Mouse (Mus musculus) adrenal gland, adult (tissue): ENCODE measurements around the gene Kcnk10.

Source experiments
- DNase-seq, 2 experiments: peaks; one replicate each; pipeline ENCODE4 v3.0.0; 2022 to 2023; ENCODE audit warnings: low spot score in 1 of 2; ENCODE audit not compliant: inconsistent age in 2 of 2

The Kcnk10 gene

DNA sequence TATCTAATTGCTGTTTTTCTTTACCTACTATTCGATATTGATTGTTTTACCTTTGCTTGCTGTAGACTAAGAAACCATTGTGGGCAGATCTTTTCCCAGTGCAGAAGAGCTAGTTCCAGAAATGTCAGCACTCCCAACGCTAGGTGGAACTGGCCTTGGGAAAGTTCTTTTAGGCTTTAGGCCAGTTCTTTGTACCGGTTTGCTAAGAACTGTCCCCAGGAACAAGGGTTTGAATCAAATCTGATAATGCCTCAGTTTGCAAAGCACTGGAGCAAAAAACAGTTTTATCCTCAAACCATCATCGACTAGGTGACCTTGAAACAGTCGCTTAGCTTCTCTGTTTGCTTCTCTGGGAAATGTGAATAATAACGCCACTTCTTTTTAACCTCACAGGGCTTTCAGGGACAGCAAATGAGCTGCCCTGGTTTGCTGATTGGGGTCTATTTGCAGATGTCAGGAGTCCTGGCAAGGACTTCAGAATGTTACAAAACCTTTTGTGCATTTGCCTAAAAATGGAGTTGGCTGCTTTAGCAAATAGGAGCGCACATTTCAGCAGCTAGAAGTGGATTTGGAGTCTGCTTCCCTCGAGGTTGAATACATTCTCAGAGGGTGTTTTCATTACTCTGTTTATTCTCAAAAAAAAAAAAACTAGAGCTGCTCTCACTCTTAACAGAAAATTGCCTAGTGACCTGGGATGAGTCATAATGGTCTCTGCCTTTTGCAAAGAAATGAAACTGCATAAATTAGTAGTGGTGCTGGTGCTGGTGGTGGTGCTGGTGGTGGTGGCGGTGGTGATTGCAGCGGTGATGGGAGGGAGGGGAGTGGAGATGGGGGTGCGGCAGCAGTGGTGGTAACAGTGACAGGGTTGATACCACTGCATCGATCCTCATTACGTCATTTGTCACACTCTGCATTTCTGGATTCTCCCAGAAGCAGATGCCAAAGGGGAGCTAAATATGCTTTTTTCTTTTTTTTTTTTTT lies 53.5 kb downstream of the Kcnk10 start:
- DNase-seq: peak; percentile 13 to 59

DNA sequence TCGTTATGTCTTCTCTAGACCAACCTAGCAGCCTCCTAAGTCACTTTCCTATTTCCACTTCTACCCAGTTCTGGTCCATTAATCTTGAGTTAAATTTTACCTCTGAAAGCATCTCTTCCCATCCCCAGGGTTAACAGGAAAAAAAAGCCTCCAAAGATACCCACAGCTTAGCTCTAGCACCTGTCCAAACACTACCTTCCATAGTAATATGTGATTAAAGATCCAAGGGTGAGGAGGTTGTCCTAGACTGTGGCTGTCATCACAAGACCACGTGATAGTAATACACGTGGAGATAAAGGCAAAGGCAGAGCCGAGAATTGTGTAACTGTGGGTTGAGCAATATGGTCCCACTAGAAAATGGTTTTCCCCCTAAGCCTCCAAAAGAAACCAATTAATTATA lies 56.8 kb downstream of the Kcnk10 start:
- no peak for DNase-seq

DNA sequence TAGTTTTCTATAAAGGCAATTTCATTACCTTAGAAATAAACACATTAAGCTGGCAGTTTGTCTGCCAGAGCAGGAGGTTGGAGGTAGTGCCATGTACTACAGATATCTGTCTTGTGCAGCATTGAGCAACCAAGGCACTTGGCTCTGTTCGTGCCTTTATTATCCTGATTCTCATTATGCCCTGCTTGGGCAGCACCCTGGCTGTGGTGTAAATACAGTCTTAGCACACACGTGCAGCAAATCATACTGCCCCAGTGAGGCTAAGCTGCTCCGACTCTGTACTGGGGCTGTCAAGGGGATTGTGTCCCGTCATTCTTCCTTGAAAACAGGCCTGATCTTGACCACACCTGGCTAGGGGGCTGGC lies 57.6 kb downstream of the Kcnk10 start:
- DNase-seq: no peak

DNA sequence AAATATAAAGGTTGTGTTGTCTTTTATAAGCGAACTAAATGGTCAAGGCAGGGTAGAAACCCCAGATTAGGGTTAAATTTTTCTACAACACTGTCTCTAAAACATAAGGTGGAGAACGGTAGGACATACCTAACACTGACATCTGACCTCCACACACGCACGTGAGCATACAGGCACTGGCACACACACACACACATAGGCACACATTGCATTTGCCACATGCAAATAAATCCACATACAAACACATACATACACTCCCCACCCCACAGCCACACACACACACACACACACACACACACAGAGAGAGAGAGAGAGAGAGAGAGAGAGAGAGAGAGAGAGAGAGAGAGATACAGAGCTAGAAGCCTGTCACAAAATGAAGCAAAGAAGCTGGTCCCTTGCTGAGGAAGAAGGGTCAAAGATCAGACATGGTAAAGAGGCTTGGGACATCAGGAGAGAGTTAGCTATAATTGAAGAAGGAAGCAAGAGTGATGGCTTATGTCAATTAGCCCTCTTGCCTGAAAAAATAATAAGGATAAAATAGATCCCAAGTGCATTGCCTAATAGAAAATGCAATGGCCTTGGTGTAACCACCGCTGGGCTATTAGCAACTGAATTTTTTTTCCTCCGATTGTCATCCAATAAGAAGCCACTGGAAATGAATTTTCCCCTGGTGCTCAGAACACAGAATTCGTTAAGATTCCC lies 58.1 kb downstream of the Kcnk10 start:
- no peak for DNase-seq

DNA sequence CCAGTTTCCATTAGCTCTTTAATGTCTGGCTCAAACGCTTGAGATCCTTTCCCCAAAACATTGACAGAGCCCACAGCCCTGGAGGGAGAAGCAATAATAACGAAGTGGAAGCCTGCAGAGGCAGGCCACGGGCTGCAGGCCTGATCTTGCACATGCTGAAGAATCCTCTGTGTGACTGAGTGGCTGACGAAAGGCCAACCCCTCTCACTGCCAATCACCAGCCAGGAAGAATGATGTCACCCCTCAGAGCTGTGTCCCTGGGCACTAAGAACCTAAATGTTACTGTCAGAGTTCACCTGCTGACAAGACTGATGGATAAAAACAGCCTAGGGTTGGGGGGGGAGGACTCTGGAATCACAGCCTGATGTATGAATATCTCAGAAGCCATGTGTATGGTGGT lies 72.5 kb downstream of the Kcnk10 start:
- no peak for DNase-seq

DNA sequence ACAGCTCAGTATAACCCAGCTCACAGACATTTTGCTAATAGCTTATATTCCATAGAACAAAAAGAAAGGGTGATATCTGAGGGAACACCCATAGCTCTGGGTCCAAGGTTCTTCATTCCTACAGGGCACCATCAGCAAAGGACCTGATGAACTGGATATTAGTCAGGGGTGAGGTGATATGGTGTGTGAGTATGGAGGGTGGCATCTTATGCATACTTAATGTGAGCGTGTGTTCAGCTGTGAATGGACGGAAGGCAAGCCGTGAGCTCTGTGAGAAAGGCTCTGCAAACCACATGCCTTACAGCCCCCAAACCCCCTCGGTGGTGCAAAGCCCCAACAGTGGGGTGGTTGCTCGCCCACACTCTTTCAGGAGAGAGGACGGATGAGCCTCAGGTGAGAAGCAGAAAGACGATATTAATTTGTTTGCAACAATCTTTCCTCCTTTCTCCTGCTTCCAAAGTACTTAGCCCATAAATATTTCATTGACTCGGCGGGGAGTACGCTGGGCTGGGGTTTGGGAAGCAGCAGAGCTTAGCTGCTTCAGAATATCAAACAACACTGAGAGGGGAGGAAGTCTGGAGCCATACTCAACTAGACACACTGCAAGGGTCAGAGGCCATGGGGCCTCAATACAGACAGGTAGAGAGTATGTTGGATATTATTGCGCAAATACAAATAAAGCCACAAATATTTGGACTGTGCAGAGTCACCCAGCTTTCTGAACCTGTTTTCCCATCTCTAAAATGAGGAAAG lies 76.4 kb downstream of the Kcnk10 start:
- no peak for DNase-seq

DNA sequence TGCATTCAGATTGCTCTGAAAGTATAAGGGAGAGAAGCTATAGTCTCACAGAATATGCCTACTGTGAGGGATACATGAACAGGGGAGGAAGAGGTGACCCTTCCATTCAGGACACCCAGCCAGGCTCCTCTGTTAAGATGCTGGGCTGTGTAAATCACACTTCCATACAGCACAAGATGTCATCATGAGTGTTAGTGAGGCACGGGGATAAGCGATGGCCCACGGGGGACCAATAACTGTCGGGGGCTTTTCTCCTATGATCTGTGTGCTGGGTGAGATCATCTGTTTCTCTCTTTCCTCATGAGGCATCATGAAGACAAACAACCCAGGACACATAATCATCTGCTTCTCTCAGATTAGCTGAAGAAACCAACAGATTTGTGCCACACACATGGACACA lies 77.1 kb downstream of the Kcnk10 start:
- no peak for DNase-seq

DNA sequence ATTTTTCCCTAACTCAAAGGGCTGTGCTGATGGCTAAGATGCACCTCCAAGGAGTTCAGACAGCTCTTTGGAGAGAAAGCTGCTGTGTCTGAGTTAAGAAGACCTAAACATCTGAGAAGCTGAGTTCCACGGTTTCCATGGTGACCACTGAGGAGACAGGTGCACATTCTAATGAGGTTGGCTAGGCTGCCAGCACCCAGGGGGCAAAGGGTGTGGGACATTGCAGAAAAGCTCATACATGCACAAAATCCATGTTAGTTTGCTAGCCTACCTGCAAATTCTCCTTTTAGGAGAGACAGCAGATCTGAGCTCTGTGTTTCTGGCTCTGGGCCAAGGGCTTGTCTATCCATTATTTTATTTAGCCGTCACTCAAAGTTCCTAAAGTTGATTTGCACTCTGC lies 96.7 kb downstream of the Kcnk10 start:
- DNase-seq: no peak

DNA sequence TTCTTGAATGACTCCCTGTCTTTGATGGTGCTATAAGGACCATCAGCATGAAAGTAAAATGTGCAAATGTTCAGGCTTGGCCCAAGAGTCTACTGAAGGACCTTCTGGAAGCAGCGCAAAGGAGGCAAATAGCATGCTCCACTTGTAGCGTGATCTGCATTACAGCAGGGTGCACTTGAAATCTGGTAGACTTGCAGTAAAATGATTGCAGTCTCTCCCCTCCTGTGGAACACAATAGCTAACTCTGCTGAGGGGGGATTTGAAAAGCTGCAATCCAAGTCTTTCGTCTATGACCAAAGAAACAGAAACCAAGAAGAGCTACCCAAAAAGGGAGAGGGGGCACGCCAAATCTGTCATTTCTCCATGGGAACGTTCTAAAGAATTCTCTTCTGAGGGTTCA lies 97.1 kb downstream of the Kcnk10 start:
- DNase-seq: no peak

DNA sequence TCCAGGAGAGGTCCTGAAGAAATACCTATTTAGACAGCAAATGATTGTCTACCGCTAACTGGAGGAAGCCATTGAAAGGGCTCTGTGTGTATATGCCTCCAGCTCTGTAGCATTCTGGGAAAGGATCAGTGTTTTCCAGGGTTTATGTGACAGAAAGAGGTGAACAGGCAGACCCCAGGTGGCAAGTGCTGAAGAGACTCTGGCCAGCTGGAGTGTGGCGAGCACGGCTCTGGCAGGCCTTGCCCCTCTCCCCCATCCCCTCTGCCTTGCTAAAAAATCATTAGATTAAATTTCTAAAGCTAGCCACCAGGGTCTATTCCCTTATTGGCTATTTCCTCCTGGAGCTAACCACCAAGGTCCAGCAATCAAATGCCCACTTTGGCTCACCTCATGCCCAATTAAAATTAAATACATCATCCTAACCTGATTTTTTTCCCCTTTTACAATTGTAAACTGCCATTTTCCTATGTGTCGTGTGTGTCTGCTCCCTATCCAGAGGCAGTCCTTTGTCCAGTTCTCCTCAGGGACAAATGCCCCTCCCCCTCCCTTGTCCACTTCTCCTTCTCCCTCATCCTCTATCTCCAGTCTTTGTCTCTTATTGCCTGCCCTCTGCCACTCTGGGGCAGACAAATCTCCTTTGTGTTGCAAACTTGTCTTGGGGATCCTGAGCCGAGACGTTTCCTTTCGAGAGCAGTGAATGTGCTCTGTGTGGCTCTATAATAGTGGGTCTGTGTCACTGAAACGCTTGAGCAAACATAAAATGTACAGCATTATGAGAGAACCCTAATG lies 100.2 kb downstream of the Kcnk10 start:
- no peak for DNase-seq

DNA sequence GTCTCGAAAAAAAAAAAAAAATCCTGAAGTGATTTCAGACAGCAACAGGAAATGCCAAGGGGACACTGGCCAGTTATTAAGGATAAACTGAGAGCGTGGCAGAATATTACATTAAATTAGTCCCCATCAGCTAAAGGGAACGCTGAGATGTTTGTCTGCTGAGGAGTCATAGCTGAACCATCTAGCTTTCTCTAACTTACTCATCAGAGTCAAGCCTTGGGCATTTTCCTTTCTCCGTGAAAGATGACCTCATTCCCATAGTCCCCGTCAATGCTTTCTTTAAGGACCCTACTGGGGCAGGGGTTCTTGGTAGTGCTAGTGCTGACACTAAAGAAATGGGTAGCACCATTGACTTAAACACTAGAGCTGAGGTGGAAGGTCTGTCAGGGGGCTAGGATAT lies 106.9 kb downstream of the Kcnk10 start:
- no peak for DNase-seq

DNA sequence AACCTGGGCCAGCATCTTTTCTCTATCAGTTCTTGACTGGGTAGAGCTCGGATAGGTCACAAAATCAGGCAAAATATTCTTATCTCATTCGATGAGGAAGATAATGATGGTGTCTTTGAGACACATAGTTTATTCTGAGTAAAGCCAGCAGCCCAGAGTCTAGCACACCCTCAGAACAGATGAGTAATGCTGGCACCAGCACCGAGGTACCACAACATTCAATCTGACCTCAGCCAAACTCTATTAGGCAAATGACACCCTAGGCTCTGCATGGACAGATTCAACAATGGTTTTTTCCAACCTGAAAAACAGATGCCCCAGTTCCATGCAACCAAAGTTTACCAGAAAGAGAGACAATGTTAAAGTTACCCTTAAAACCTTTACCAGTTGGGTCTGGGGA lies 108.0 kb downstream of the Kcnk10 start:
- DNase-seq: no peak

DNA sequence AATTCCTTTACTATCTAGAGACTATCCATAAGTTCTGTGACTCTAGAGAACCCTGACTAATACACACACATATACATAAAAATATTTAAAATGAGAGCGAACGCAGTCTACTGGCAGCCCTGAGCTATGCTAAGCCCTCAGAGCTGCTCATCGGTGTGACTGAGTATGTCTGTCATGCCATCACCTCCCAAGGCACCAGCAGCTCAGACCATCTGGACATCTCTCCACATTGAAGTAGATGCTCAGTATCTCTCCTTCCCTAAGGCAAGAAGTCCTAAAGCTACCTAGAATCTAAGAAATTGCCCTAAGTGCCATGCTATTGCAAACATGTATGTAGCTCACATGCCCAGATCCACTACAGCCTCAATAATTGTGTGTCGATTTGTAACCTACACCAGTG lies 110.3 kb downstream of the Kcnk10 start:
- DNase-seq: no peak

DNA sequence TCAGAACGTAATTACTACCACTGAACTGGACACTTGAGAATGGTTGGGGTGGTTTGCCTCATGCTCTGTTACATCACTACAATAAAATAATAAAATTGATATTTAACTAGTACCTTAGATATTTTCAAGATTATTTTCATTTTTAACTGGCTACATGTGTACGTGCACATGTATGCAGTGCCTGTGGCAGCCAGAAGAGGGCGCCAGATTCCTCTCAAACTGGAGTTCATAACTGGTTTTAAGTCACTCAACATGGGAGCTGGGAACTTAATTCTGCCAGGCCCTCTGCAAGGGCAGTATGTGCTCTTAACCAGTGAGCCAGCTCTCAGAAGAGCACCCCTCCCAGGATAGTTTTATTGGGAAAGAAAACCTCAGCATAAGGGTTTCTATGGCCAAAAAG lies 118.2 kb downstream of the Kcnk10 start:
- peak in 1 of 2 experiments; percentile 41 for DNase-seq

DNA sequence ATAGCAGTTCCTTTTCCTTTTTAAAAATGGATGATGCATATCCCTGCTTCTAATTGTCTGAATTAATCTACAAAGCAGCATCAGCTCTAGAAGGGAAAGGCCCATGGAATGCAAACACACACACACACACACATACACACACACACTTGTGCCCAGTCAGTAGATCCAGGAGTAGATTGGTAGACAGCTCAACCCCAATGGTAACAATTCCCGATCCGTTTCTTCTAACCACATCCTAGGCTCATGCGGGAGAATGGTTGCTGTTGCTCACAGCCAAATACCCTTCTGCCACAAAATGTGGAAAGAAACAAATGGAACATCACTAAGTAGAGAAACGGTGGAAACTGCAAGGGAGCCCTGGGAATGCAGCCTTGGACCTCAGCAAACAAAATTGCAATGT lies 119.2 kb downstream of the Kcnk10 start:
- no peak for DNase-seq

DNA sequence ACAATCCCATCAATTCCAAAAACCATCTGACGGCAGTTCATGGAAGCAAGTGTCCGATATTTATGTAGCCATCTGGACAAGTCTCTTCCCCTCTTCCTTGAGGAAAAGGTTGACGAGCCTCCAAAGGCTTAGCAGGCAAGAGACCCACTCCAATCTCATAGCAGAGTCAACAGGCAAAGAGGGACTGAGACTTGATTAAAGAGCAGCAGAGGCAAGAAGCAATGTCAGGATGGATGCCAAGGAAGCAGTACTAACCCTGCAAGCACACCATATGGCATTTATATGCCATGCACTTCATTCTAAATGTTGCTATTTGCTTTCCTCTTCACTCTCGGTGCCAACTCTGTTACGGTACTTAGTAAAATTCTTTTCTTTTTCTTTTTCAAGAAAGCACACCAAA lies 119.6 kb downstream of the Kcnk10 start:
- no peak for DNase-seq

DNA sequence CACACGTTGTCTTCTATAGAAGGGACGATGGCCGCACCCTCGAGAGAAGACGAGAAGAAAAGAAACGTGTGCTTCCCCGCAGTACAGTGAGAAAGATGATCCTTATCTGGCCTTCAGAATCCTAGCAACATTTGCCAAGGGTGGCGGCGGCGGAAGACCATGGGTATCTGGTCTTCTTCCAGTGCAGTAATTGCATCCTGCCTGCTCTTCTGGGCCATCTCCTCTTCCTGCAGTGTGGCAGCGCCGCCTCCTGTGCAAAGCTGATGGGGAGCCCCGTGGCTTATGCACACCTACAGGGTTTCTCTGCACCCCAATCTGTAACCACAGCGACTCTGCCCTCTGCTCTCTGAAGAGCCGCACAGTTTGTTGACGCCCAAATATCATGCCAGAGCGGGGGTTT lies 124.9 kb downstream of the Kcnk10 start:
- no peak for DNase-seq

DNA sequence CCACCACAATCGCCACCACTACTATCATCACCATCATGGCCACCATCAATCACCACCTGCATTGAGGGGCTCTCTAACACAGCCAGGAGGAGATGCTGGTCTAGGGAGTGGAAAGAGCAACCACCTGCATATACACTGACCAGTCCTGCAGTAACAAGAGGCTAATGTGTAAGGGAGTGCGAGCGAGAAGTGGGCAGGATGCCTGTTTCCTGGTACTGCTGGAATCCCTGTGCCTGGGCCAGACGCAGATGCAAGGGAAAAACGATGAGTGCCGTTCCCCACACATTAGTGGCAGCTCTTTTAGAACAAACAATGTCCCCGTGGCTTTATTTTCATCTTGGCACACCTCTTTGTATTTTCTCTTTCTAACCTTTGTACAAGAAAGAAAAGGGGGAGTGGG lies 125.5 kb downstream of the Kcnk10 start:
- DNase-seq: no peak

DNA sequence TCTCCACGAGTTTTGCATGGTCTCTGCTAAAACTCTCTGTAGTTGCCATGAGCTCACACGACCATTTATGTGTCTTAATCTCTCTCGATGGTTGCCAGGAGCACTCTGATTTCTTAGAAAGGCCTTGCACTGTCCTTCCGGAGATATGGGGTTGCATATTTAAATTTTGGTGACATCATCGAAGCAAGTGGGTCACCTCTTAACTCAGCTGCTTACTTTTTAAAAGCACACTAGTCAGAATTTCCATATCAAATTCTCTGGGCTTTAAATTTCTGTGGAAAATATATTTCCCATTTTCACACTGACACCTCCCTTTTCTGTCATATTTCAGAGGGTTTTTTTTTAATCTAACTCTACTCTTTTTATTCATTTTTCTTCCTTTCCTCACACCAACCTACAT lies 132.5 kb downstream of the Kcnk10 start:
- DNase-seq: peak in 1 of 2 experiments; percentile 40

DNA sequence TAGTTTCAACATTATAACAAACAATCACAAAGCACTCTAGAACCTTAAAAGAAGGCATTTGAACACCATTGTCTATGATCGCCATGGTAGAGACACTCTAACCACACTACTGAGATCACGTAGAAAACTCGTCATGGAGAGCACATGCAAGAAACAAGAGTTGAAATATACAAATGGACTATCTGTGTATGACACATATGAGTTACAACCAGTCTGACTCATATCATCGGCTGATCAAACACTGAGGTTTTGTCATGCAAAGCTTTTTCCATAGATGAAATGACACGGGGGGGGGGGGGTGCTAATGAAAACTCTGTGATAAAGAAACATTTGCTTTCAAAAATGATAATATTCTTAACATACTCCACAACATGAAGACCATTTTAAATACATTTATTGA lies 133.2 kb downstream of the Kcnk10 start:
- no peak for DNase-seq

DNA sequence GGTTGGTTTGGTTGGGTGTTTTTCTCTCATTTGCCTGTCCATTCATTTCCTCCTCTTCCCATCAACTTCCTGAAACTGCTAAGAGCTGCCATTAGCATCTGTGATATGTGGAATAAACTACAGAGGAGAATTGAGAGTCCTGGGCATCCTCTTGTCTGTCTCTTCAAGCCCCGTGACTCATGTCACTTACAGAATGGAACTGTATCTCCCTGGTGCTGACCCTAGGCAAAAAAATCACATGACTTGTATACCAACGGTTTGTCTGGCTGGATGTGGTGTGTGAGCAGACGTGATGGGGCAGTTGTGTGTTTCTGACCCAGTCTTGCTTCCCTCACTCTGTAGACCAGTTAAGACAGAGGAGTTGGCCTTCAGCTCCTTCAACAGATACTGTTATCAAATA lies 134.4 kb downstream of the Kcnk10 start:
- DNase-seq: no peak
